Mouse (Mus musculus): ENCODE results near the gene Enho. TPM values are rescaled to one million over a fixed set of nuclear protein-coding genes. Genes with fewer than 3 reads are reported as not detected.

Gene Enho
- polyA plus RNA-seq, 1 experiment from 2014 or later = 14.8 TPM

- no peak for ATAC-seq (replicated peaks; ENCODE audit: low FRiP score, low TSS enrichment, low read depth)
- no peak for DNase-seq (ENCODE audit: low spot score)
- H3K27ac ChIP-seq (ENCODE audit: low read depth) = no peak overlapping the region
- no peak overlapping the region for H3K4me2 ChIP-seq (ENCODE audit: low read length)
- peaks cover 39% of the 10 kb centered on the region for H3K4me1 ChIP-seq (replicated peaks; ENCODE audit: control insufficient read depth, insufficient read depth, low read length)
- H3K9me3 ChIP-seq (ENCODE audit: control insufficient read depth, low read length) = no peaks in the 10 kb centered on the region
- H3K27me3 ChIP-seq (replicated peaks; ENCODE audit: control insufficient read depth, insufficient read depth, low read length) = no peaks in the 10 kb centered on the region
- WGBS = 43% methylated on average over 13 of the region's 13 CpGs
- peaks cover 4% of the 10 kb centered on the region; the same call in 1 of the 2 replicates for H3K36me3 ChIP-seq (ENCODE audit: control insufficient read depth, insufficient read depth, low read length)
- H3K4me3 ChIP-seq (ENCODE audit: low read depth, low read length) = no peak overlapping the region
- H3K9ac ChIP-seq (ENCODE audit: low read length) = no peak overlapping the region
These were observed 19.4 kb upstream of the Enho start for GRCm38 (mm10) chr4:41659556-41659955.

GRCm38 (mm10) chr4:41658566-41659384, 18.7 kb upstream of the Enho start:
- Histone ChIP-seq H3K36me3 (ENCODE audit: control insufficient read depth, insufficient read depth, low read length) (peaks cover 4% of the 10 kb centered on the region; the same call in 1 of the 2 replicates), H3K4me3 (ENCODE audit: low read depth, low read length) (no peak overlapping the region), H3K9me3 (ENCODE audit: control insufficient read depth, low read length) (no peaks in the 10 kb centered on the region), H3K4me2 (ENCODE audit: low read length) (no peak overlapping the region), H3K27ac (ENCODE audit: low read depth) (no peak overlapping the region), H3K4me1 (replicated peaks; ENCODE audit: control insufficient read depth, insufficient read depth, low read length) (peaks cover 31% of the 10 kb centered on the region), H3K9ac (ENCODE audit: low read length) (no peak overlapping the region), H3K27me3 (replicated peaks; ENCODE audit: control insufficient read depth, insufficient read depth, low read length) (no peaks in the 10 kb centered on the region)
- 17% methylated on average over 20 of the region's 25 CpGs for WGBS
- no peak for DNase-seq (ENCODE audit: low spot score)
- peak; percentile 33; the same call in 1 of the 2 replicates for ATAC-seq (replicated peaks; ENCODE audit: low FRiP score, low TSS enrichment, low read depth)

- peaks cover 4% of the 10 kb centered on the region; the same call in 1 of the 2 replicates for H3K36me3 ChIP-seq (ENCODE audit: control insufficient read depth, insufficient read depth, low read length)
- no peak for DNase-seq (ENCODE audit: low spot score)
- H3K4me2 ChIP-seq (ENCODE audit: low read length) = no peak overlapping the region
- no peaks in the 10 kb centered on the region for H3K9me3 ChIP-seq (ENCODE audit: control insufficient read depth, low read length)
- no peak overlapping the region for H3K4me3 ChIP-seq (ENCODE audit: low read depth, low read length)
- H3K4me1 ChIP-seq (replicated peaks; ENCODE audit: control insufficient read depth, insufficient read depth, low read length) = peaks cover 15% of the 10 kb centered on the region
- no peak overlapping the region for H3K9ac ChIP-seq (ENCODE audit: low read length)
- ATAC-seq (replicated peaks; ENCODE audit: low FRiP score, low TSS enrichment, low read depth) = no peak
- no peaks in the 10 kb centered on the region for H3K27me3 ChIP-seq (replicated peaks; ENCODE audit: control insufficient read depth, insufficient read depth, low read length)
- 77% methylated on average over 2 of the region's 2 CpGs for WGBS
- H3K27ac ChIP-seq (ENCODE audit: low read depth) = no peak overlapping the region
These were observed 15.4 kb upstream of the Enho start for GRCm38 (mm10) chr4:41655525-41655924.

- ATAC-seq (replicated peaks; ENCODE audit: low FRiP score, low TSS enrichment, low read depth) (no peak), DNase-seq (ENCODE audit: low spot score) (peak; percentile 78)
- H3K27me3 ChIP-seq (replicated peaks; ENCODE audit: control insufficient read depth, insufficient read depth, low read length) = no peaks in the 10 kb centered on the region
- no peak overlapping the region for H3K4me3 ChIP-seq (ENCODE audit: low read depth, low read length)
- H3K9me3 ChIP-seq (ENCODE audit: control insufficient read depth, low read length) = no peaks in the 10 kb centered on the region
- no peak overlapping the region for H3K27ac ChIP-seq (ENCODE audit: low read depth)
- 9% methylated on average over 7 of the region's 7 CpGs for WGBS
- no peak overlapping the region for H3K4me2 ChIP-seq (ENCODE audit: low read length)
- H3K9ac ChIP-seq (ENCODE audit: low read length) = no peak overlapping the region
- peaks cover 4% of the 10 kb centered on the region; the same call in 1 of the 2 replicates for H3K36me3 ChIP-seq (ENCODE audit: control insufficient read depth, insufficient read depth, low read length)
- H3K4me1 ChIP-seq (replicated peaks; ENCODE audit: control insufficient read depth, insufficient read depth, low read length) = peaks cover 10% of the 10 kb centered on the region
These were observed 14.1 kb upstream of the Enho start for GRCm38 (mm10) chr4:41654217-41654616.

GRCm38 (mm10) chr4:41653730-41654129, 13.6 kb upstream of the Enho start:
- Histone ChIP-seq H3K9me3 (ENCODE audit: control insufficient read depth, low read length) (no peaks in the 10 kb centered on the region), H3K27me3 (replicated peaks; ENCODE audit: control insufficient read depth, insufficient read depth, low read length) (no peaks in the 10 kb centered on the region), H3K36me3 (ENCODE audit: control insufficient read depth, insufficient read depth, low read length) (peaks cover 4% of the 10 kb centered on the region; the same call in 1 of the 2 replicates), H3K9ac (ENCODE audit: low read length) (no peak overlapping the region), H3K4me3 (ENCODE audit: low read depth, low read length) (no peak overlapping the region), H3K4me2 (ENCODE audit: low read length) (no peak overlapping the region), H3K4me1 (replicated peaks; ENCODE audit: control insufficient read depth, insufficient read depth, low read length) (peaks cover 7% of the 10 kb centered on the region), H3K27ac (ENCODE audit: low read depth) (no peak overlapping the region)
- 67% methylated on average over 6 of the region's 6 CpGs for WGBS
- ATAC-seq (replicated peaks; ENCODE audit: low FRiP score, low TSS enrichment, low read depth) (no peak), DNase-seq (ENCODE audit: low spot score) (no peak)

GRCm38 (mm10) chr4:41653296-41653695, 13.2 kb upstream of the Enho start:
- Histone ChIP-seq H3K27ac (ENCODE audit: low read depth) (no peak overlapping the region), H3K4me2 (ENCODE audit: low read length) (no peak overlapping the region), H3K4me3 (ENCODE audit: low read depth, low read length) (no peak overlapping the region), H3K4me1 (replicated peaks; ENCODE audit: control insufficient read depth, insufficient read depth, low read length) (peaks cover 4% of the 10 kb centered on the region; the same call in 1 of the 2 replicates), H3K9me3 (ENCODE audit: control insufficient read depth, low read length) (no peaks in the 10 kb centered on the region), H3K9ac (ENCODE audit: low read length) (no peak overlapping the region), H3K27me3 (replicated peaks; ENCODE audit: control insufficient read depth, insufficient read depth, low read length) (no peaks in the 10 kb centered on the region), H3K36me3 (ENCODE audit: control insufficient read depth, insufficient read depth, low read length) (peaks cover 3% of the 10 kb centered on the region; the same call in 1 of the 2 replicates)
- peak; percentile 82 for DNase-seq (ENCODE audit: low spot score)
- ATAC-seq (replicated peaks; ENCODE audit: low FRiP score, low TSS enrichment, low read depth) = 0 out of 2 replicates have a peak, but pooled peaks have one; percentile 40
- 38% methylated on average over 6 of the region's 6 CpGs for WGBS

GRCm38 (mm10) chr4:41648627-41649026, 8.5 kb upstream of the Enho start:
- DNase-seq (ENCODE audit: low spot score) (no peak), ATAC-seq (replicated peaks; ENCODE audit: low FRiP score, low TSS enrichment, low read depth) (no peak)
- no peak overlapping the region for H3K27ac ChIP-seq (ENCODE audit: low read depth)
- 74% methylated on average over 7 of the region's 7 CpGs for WGBS
- no peak overlapping the region for H3K9ac ChIP-seq (ENCODE audit: low read length)
- no peaks in the 10 kb centered on the region for H3K36me3 ChIP-seq (ENCODE audit: control insufficient read depth, insufficient read depth, low read length)
- no peaks in the 10 kb centered on the region for H3K4me1 ChIP-seq (replicated peaks; ENCODE audit: control insufficient read depth, insufficient read depth, low read length)
- no peak overlapping the region for H3K4me3 ChIP-seq (ENCODE audit: low read depth, low read length)
- H3K4me2 ChIP-seq (ENCODE audit: low read length) = no peak overlapping the region
- H3K27me3 ChIP-seq (replicated peaks; ENCODE audit: control insufficient read depth, insufficient read depth, low read length) = no peaks in the 10 kb centered on the region
- H3K9me3 ChIP-seq (ENCODE audit: control insufficient read depth, low read length) = no peaks in the 10 kb centered on the region

GRCm38 (mm10) chr4:41648157-41648556, 8.0 kb upstream of the Enho start:
- H3K9ac ChIP-seq (ENCODE audit: low read length) = no peak overlapping the region
- no peak for DNase-seq (ENCODE audit: low spot score)
- no peak overlapping the region for H3K4me3 ChIP-seq (ENCODE audit: low read depth, low read length)
- 49% methylated on average over 4 of the region's 4 CpGs for WGBS
- no peak overlapping the region for H3K4me2 ChIP-seq (ENCODE audit: low read length)
- H3K9me3 ChIP-seq (ENCODE audit: control insufficient read depth, low read length) = no peaks in the 10 kb centered on the region
- no peak overlapping the region for H3K27ac ChIP-seq (ENCODE audit: low read depth)
- H3K4me1 ChIP-seq (replicated peaks; ENCODE audit: control insufficient read depth, insufficient read depth, low read length) = no peaks in the 10 kb centered on the region
- no peaks in the 10 kb centered on the region for H3K27me3 ChIP-seq (replicated peaks; ENCODE audit: control insufficient read depth, insufficient read depth, low read length)
- H3K36me3 ChIP-seq (ENCODE audit: control insufficient read depth, insufficient read depth, low read length) = no peaks in the 10 kb centered on the region
- ATAC-seq (replicated peaks; ENCODE audit: low FRiP score, low TSS enrichment, low read depth) = no peak

- H3K9me3 ChIP-seq (ENCODE audit: control insufficient read depth, low read length) = no peaks in the 10 kb centered on the region
- H3K4me1 ChIP-seq (replicated peaks; ENCODE audit: control insufficient read depth, insufficient read depth, low read length) = 0 out of 2 replicates have a peak, but pooled peaks cover under 1% of the 10 kb centered on the region
- no peak for ATAC-seq (replicated peaks; ENCODE audit: low FRiP score, low TSS enrichment, low read depth)
- no peak overlapping the region for H3K9ac ChIP-seq (ENCODE audit: low read length)
- DNase-seq (ENCODE audit: low spot score) = no peak
- H3K36me3 ChIP-seq (ENCODE audit: control insufficient read depth, insufficient read depth, low read length) = no peaks in the 10 kb centered on the region
- 28% methylated on average over 5 of the region's 5 CpGs for WGBS
- no peak overlapping the region for H3K4me3 ChIP-seq (ENCODE audit: low read depth, low read length)
- no peak overlapping the region for H3K27ac ChIP-seq (ENCODE audit: low read depth)
- no peak overlapping the region for H3K4me2 ChIP-seq (ENCODE audit: low read length)
- H3K27me3 ChIP-seq (replicated peaks; ENCODE audit: control insufficient read depth, insufficient read depth, low read length) = no peaks in the 10 kb centered on the region
These were observed 5.4 kb upstream of the Enho start for GRCm38 (mm10) chr4:41645488-41645887.

Data from intestine, embryonic 14.5 days (tissue).